Mouse (Mus musculus) right cerebral cortex, postnatal 4 days (tissue): ENCODE data around the gene Gja10.

Experiments used
- DNase-seq: peaks from one replicate; pipeline ENCODE4 v3.0.0-alpha.2; 2022

Gja10 gene

GRCm38 (mm10) chr4:32560724-32561554 lies 41.6 kb downstream of the Gja10 start:
- DNase-seq = no peak

- DNase-seq = no peak
Observed at GRCm38 (mm10) chr4:32560246-32560645, 42.3 kb downstream of the Gja10 start.

- no peak for DNase-seq
Observed at GRCm38 (mm10) chr4:32555506-32555905, 47.1 kb downstream of the Gja10 start.

- no peak for DNase-seq
Observed at GRCm38 (mm10) chr4:32551337-32551736, 51.2 kb downstream of the Gja10 start.

- no peak for DNase-seq
Observed at GRCm38 (mm10) chr4:32549150-32549549, 53.4 kb downstream of the Gja10 start.
